Mouse (Mus musculus) small intestine, adult 2 months (tissue): ENCODE data around the gene Tex19.2.

Experiments
- CTCF ChIP-seq: fragments of 200-500 bp; IDR thresholded peaks from 2 replicates; pipeline ENCODE4 v1.5.1; 2012; ENCODE audit warnings: low read depth, mild to moderate bottlenecking, control low read depth, inconsistent platforms, low read length, moderate library complexity, mixed read lengths; ENCODE audit not compliant: insufficient replicate concordance, insufficient read length; ENCODE audit errors: extremely low read depth
- POLR2A ChIP-seq: fragments of 200-500 bp; IDR thresholded peaks from 2 replicates; pipeline ENCODE4 v1.6.1; 2012; ENCODE audit warnings: low read depth, mild to moderate bottlenecking, control low read depth, inconsistent platforms, low read length, moderate library complexity

DNA sequence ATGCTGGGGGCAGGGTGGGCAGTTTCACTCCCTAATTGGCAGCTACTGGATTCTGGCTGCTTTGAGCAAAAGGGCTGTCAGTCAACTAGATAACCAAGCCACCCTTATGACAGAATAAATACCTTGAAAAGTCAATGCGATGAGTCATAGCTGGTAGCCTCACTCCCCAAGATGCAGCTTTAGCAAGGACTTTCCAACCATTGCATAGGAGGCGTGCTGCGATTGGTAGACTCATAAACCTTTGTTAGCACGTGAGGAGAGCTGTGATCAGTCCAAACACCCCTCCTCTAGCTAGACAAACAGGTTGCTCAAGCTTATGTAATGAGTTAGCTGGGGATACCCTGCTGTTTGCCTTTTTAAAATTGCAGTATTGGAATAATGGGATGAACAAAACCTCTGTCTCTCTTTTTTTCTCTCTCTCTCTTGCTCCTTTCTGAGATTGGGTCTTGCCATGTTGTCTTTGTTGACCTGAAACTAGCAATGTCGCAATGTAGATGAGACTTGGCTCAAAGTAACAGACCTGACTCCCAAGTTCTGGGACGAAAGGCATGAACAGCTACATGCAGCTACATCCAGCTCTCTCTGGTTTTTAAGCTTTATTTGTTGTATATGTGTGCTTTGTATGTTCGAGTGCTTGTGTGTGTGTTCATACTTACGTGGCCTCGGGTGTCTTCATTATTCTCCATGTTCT is 25.0 kb upstream of the Tex19.2 start:
- TF ChIP-seq CTCF (no peak), POLR2A (no peak)
